Mouse (Mus musculus) fat pad, adult 2 months (tissue): ENCODE measurements around the gene Dclre1a.
"Not testable (repeated sequence)": the region's sequence is repeated elsewhere in the genome, so short reads cannot be mapped to it uniquely, and the experiment has no call there.

Experiments
- DNase-seq: peaks from one replicate; pipeline ENCODE4 v3.0.0-alpha.2; 2011; ENCODE audit warnings: low read depth, low spot score; ENCODE audit errors: extremely low read depth

Dclre1a gene

GRCm38 (mm10) chr19:56549033-56549680, 1.1 kb upstream of the Dclre1a start:
- DNase-seq: no peak

- peak; percentile 16 for DNase-seq
Observed at GRCm38 (mm10) chr19:56548230-56549032, 409 bp upstream of the Dclre1a start, which contains the start of gene Nhlrc2. Gene Nhlrc2, plus strand, starts transcription at chr19:56548261.

DNA sequence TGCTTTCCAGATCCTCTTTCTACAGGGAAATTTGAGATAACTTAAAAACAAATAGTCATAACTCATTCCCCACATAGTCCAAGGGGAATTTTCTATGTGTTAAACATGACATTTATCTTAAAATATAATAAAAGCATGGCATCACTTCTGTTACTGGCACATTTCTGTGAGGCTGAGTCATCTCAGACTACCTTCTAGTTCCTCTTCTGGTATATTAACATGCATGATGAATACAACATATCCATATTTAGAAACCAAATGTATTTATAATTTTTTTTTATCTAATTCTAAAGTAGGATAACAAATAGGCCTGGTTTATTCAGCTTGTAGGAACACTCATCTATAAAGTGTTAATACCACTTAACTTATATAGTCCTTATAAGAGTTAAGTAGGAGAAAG, 2.0 kb downstream of the Dclre1a start:
- DNase-seq: no peak

DNA sequence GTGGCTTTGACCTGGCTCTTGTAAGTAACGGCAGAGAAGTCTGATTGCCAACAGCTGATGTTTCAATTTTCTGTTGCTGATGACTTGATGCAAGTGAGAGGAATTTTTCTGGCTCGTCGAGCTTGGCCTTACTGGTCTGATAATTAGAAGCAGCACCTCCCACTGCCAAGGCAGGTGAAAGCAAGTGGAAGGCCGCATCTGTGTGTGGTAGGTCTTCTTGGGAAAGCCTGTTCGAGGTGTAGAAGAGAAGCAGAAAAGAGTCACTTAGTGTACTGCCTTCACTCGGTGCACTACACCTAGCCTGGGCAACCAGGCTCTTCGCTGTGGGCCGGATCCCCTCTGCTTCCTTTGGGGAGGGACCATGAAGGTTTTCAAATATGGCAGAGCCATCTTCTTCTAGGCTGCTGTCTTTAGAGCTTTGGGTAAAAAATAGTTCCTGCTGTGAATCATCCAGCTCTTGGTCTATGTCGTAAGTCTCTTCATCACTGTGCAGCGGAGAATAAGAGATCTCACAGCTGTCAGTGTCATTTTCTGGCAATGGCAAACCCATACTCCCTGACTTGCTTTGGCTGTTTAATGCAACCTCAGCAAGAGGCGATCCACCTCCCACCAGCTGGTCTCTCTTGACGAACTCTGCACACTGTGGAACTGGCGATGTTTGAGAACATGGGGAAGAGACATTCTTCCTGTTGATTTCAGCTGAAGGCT, 3.2 kb downstream of the Dclre1a start:
- no peak for DNase-seq

GRCm38 (mm10) chr19:56543320-56543719, 4.7 kb downstream of the Dclre1a start:
- no peak for DNase-seq

GRCm38 (mm10) chr19:56535765-56536164, 12.3 kb downstream of the Dclre1a start:
- DNase-seq: no peak

GRCm38 (mm10) chr19:56535064-56535463, 13.0 kb downstream of the Dclre1a start:
- DNase-seq: peak; percentile 66

GRCm38 (mm10) chr19:56534337-56534736, 13.7 kb downstream of the Dclre1a start:
- DNase-seq: no peak

- no peak for DNase-seq
Observed at GRCm38 (mm10) chr19:56533291-56534071, 14.5 kb downstream of the Dclre1a start.

DNA sequence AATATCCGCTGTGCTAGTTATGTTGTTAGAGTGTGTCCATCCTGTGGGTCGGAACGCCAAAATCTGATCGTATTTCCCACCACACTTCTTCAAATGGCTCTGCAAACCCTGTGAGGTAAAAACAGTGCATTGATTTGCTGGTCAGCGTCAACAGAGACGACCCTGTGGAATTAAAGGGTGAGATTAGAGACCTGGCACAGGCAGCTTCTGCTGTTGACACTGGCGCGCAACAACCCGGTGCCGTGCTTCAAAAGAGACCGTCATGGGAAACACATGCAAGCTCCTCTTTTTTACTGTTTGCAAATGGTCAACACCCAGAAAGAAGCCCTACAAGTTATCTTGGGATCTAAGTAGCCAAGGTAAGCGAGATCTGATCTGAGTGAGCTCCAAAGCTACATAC, 16.8 kb downstream of the Dclre1a start:
- DNase-seq: no peak

DNA sequence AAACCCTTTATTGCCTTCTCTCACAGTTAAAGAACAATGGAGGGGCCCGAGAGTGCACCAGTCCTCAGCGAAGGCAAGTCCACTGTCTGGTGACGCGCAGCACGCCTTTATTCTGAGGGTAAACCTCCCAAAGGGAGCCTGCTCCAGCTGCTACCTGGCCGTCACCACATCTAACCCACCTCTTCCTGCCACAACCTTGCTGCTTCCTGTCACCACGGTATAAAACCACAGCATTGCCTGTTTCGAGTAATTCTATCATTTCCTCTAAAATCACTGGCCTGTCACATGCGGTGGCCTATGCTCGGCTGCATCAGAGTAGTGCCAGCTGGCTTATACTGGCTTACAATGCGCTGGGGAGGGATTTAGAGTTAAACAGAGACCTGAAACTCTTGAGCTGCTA, 17.5 kb downstream of the Dclre1a start:
- not testable (repeated sequence) for DNase-seq

DNA sequence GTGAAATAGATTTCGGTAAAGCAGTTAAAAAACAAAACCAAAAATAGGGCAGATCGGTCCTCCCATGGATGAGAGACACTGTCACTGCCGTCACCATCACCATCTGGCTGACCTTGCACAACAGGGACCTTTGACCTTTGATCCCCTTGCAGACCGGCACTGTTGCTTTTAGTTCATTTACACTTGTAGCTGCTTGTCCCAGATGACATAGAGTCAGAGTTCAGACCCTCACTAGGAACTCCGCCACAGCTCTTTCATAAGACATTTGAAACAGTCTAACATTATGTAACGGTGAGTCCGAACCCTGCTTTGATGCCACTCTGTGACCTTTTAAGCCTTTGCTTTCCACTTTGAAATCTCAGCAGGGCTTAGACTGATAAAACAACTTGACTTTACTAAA, 28.6 kb downstream of the Dclre1a start:
- not testable (repeated sequence) for DNase-seq

- not testable (repeated sequence) for DNase-seq
Observed at GRCm38 (mm10) chr19:56513527-56513926, 34.5 kb downstream of the Dclre1a start.

- not testable (repeated sequence) for DNase-seq
Observed at GRCm38 (mm10) chr19:56511207-56511606, 36.8 kb downstream of the Dclre1a start.

DNA sequence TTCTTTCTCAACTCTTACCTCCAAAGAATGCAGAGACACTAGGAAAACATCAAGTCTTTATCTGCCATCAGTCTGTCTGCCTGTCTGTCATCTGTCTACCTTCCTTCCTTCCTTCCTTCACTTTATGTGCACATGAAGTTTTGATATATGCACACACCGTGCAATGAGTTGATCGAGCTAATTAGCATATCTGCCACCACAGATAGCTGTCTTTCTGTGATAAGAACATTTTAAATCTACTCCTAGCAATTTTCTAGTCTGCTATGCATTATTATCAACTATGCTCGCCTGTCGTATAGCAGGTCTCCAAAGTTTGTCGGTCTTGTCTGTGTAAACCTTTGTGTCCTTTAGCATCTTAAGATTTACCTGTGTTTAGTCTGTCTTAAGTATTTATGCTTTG, 44.5 kb downstream of the Dclre1a start:
- DNase-seq: not testable (repeated sequence)

DNA sequence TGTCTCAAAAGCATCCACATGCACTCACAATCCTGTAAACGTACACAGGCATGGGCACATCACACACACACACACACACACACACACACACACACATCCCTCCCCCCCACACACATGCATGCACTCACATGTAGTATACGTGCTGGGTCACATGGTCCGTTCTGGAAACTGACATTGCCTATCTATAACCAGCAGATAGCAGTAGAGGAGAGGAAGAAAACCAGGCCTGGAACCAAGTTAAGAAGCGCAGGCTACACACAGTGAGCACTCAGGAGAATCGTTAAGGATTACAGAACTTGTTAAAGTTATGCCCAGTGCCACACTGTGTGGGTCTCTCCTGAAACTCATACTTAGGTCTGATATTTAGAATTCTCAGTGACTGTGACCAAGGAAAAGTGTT, 45.0 kb downstream of the Dclre1a start:
- not testable (repeated sequence) for DNase-seq

GRCm38 (mm10) chr19:56494157-56494556, 53.9 kb downstream of the Dclre1a start:
- DNase-seq: not testable (repeated sequence)

GRCm38 (mm10) chr19:56489601-56490000, 58.4 kb downstream of the Dclre1a start:
- no peak for DNase-seq

DNA sequence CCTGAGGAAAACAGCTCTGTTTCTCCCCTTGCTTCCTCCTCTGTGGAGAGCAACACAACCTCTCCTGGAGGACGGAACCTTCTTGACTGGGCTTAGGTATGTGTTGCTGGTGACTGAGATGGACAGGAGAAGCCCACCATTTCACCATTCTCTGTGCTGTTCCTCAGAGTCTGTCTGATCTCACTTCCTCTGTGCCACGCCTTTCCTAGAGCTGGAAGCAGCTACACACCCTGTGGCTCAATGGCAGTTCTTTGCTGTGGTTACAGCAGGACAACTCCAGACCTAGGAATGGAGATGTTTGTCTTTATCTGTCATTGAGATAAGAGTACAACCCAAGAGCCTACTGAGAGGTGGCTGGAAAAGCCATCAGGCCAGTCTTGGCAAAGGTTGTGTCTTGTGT, 60.7 kb downstream of the Dclre1a start:
- DNase-seq: no peak

DNA sequence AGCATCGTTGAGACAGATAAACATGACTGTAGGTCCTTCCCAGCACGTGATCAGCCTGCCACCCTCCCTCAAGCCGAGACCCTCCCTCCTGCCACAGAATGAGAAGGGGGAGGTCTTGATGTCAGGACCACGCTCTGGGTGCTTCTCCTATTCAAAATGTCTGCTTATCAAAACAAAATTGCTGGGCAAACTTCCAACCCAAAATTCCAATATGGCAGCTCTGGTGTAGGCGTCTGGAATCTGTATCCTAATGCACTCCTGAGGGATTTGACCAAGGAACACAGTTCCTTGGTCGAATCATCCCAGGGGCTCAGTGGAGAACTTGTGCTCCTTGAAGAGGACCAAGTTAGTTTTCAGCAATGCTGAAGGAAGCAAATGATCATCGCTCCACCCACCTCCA, 61.1 kb downstream of the Dclre1a start:
- no peak for DNase-seq
